Mouse (Mus musculus) granulocyte monocyte progenitor cell, adult 5-6 weeks (primary cell): ENCODE results near the gene Arl6ip5. TPM values are rescaled to one million over a fixed set of nuclear protein-coding genes. Genes with fewer than 3 reads are reported as not detected.

Experiments
- ATAC-seq: replicated peaks from 2 replicates; pipeline ENCODE4 v1.8.0; 2016; ENCODE audit warnings: mild to moderate bottlenecking, moderate TSS enrichment, inconsistent platforms; ENCODE audit not compliant: poor library complexity, severe bottlenecking
- total RNA-seq, 2 experiments: library from RNA; stranded (forward) in 1 of 2; stranded (reverse) in 1 of 2; fragments of 200-712, 200-1000 nt in 1 of 2; fragments of >200 nt in 1 of 2; fragmentation: Nextera tagmentation in 1 of 2; gene quantifications; 2 replicates each; pipeline ENCODE4 v1.2.3; 2014 to 2017

Gene Arl6ip5
- 40.8 and 51.9 TPM in 2 replicates for total RNA-seq (2014; fragmentation: Nextera tagmentation)
- total RNA-seq (2017) = 62.5 and 68.2 TPM in 2 replicates

GRCm38 (mm10) chr6:97210191-97210961 is at the start of gene Arl6ip5:
TSS of gene Arl6ip5 (plus strand) at chr6:97210689.
- peak; percentile 67 for ATAC-seq

DNA sequence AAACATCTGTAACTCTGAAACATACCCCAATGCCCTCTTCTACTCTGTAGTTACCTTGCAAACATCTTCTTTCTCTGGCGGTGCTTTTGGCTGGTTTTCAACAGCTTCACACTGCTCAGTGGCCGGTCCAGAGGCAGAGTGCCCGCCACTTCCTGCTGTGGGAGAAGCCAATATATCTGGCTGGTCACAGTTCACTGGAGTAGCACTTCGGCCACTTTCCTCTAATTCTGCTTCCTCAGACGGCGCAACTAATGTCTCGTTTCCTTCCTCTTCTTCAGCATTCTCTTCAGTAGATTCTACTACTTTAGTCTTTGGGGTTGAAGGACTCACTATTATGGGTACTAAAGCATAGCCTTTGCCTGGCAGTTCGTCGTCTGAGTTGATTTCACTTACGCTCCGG is 34.8 kb upstream of the Arl6ip5 start:
- ATAC-seq = peak; percentile 44

GRCm38 (mm10) chr6:97178491-97179366 is 31.8 kb upstream of the Arl6ip5 start, which contains the start of gene Tmf1:
TSS of gene Tmf1 (minus strand) at chr6:97179122.
- peak; percentile 93 for ATAC-seq

GRCm38 (mm10) chr6:97179367-97179828 is 31.1 kb upstream of the Arl6ip5 start:
- peak; percentile 18 for ATAC-seq

DNA sequence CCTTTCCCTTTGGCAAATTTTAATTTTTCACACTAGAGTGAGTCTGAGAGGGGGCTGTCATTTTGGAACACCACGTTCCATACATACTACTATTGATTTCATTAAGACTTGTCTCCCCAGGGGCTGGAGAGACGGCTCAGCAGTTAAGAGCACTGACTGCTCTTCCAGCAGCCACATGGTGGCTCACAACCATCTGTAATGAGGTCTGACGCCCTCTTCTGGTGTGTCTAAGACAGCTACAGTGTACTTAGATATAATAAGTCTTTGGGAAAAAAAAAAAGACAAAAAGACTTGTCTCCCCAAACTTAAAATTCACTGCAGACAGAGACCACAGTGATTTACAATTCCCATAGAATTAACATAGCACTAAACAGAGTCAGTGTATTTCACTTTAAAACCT is 10.1 kb upstream of the Arl6ip5 start:
- no peak for ATAC-seq

GRCm38 (mm10) chr6:97202477-97202876 is 8.0 kb upstream of the Arl6ip5 start:
- ATAC-seq = no peak

DNA sequence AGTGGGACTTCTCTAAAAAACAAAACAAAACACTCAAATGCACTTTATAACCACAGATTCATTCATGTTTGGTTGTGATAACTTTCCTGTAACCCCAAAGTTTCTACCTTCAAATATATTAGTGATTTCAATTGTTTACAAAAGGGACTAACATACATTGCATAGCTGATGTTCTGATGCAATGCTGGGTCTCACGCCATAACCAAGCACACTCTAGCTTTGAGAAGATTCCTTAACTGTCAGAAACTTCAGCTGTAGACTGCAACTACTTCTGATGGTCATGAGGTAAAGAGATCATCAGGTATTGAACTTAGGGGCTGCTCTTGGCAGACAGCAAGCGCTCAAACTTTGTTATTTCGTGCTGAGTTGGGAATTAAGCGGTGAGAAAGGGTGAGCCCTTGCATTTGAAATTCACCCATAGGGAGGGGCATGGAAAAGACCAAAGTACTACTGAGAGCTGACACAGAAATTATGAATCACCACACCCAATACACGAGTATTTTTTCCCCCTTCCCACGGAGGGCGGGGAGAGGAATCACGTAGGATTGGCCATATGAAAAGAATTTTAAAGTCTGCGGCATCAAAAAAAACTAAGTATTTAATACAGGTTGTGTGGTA is 6.1 kb upstream of the Arl6ip5 start:
- no peak for ATAC-seq

DNA sequence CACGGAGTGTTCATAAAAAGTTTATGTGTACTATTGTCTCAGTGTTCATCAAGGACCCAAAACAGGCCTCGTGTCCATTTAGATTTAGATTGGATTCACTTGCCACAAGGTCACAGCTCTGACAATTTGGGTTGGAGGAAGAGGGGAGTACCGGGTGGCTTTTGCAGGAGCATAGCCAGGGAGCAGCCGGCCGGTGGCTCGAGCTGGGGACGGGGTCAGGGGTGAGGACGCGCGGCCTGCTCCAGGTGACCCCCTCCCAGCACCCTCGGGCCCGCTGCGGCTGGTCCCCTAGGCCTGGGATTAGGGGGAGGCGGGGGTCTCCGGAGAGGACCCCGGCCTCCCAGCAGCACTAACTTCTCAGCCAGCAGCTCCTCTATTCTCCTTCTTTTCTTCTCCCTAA is 5.5 kb upstream of the Arl6ip5 start:
- ATAC-seq = 0 out of 2 replicates have a peak, but pooled peaks have one; percentile 10

- peak; percentile 95 for ATAC-seq
Observed at GRCm38 (mm10) chr6:97205439-97205885, 5.0 kb upstream of the Arl6ip5 start, which contains the start of gene Uba3. TSS of gene Uba3 (minus strand) at chr6:97205647.

DNA sequence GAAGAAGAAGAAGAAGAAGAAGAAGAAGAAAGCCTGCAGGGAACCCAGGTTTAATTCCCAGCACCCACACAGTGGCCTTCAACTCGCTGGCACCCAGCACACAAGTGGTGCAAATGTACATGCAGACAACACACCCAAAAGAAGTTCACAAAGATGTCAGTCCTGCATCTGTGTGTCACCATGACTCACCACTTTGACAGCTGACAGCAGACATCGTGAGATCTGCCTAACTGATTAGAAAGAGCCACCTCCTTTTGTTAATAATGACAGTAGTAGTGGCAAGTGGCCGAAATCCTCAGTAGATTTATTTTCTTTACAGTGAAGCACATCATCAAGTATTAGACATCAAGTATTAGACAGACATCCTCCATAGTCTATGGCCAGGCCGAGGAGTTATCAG is 3.4 kb upstream of the Arl6ip5 start:
- ATAC-seq = no peak

DNA sequence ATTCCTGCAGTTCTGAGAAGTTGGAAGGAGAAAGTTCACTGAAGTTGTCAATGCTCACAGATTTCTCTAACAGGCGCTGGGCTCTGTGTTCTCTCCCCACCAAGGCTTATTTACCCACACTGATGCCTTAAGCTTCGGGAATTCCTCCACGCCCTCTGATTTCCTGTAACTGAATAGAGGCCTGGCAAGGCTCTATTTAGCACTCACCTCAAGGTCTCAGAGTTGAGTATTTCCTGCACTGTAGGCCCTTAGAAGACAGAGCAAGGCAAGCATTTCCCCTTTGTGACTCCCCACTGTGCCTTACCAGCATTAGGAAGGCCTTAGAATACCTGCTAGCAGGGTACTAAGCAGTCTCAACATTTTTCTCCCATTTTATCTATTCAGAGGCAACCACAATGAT is 2.1 kb upstream of the Arl6ip5 start:
- ATAC-seq = no peak

GRCm38 (mm10) chr6:97209201-97209600 is 1.3 kb upstream of the Arl6ip5 start:
- no peak for ATAC-seq

DNA sequence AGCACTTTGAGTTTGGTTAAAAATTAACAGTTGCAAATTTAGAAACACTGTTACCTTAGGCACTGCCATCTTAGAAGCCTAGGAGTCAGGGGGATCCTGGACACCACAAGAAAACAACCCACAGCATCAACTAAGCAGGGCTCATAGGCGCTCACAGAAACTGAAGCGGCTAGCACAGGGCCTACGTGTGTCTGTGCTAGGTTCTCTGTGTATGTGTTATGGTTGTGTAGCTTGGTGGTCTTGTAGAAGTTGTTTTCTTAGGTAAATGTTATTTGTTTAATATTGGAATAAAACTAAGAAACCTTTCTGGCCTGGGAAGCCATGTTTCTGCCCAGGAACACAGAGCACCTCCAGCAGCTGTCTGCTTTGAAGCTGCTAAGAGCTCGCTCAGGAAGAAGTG is 738 bp upstream of the Arl6ip5 start:
- ATAC-seq = no peak

GRCm38 (mm10) chr6:97210962-97211601 is 593 bp downstream of the Arl6ip5 start:
- ATAC-seq = peak; percentile 43

- ATAC-seq = peak; percentile 71
Observed at GRCm38 (mm10) chr6:97211981-97212380, 1.5 kb downstream of the Arl6ip5 start.

- ATAC-seq = no peak
Observed at GRCm38 (mm10) chr6:97216154-97216821, 5.8 kb downstream of the Arl6ip5 start.

DNA sequence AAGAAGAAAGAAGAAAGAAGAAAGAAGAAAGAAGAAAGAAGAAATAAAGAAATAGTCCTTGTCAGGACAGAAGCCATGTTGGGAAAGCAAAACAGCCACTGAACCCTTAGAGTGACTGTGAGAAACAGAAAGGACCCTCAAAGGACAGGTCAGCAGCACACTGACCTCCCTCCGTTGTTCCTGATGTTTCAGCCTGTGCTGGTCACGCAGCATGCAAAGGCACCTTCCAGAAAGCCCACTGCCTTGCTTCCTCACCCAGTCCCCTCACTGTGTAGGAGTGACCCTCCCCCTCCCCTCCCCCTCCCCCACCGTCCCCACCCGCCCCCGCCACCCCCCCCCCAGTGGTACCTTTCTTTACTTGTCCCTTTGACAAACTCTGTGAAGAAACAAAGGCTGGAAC is 10.2 kb downstream of the Arl6ip5 start:
- ATAC-seq = no peak

- peak; percentile 24 for ATAC-seq
Observed at GRCm38 (mm10) chr6:97221205-97222025, 10.9 kb downstream of the Arl6ip5 start.

DNA sequence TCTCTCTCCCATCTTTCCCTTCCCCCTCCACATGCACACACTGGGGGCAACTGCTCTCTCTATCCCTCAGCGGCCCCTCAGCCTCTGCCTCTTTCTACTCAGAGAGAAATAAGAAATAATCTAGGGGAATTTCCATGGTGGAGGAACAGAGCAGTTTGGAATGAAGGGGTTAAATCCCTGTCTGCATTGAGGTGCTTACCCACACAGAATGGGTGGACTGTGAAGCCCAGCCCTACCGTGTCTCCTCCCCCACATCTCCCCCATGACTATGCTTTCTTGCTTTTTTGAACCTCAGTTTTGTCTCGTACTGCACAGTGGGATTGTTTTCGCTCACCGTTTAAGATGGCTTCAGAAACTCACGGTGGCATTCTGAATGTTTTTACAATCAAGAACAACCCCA is 11.8 kb downstream of the Arl6ip5 start:
- peak; percentile 51 for ATAC-seq
